Mouse (Mus musculus): ENCODE measurements around the gene Gpr143.
"Not testable (repeated sequence)": the region's sequence is repeated elsewhere in the genome, so short reads cannot be mapped to it uniquely, and the experiment has no call there.

Gene Gpr143

GRCm38 (mm10) chrX:152781720-152782403 is at the start of gene Gpr143:
Gene Gpr143 (plus strand): TSS chrX:152781921.
- in situ Hi-C loops (cut with MboI; ENCODE audit: low sequenced_read_pairs): no loop called here

GRCm38 (mm10) chrX:152735283-152735682 is 46.4 kb upstream of the Gpr143 start:
- in situ Hi-C loops (cut with MboI; ENCODE audit: low sequenced_read_pairs): no loop called here

- in situ Hi-C loops (cut with MboI; ENCODE audit: low sequenced_read_pairs): no loop called here
These were observed 43.5 kb upstream of the Gpr143 start for GRCm38 (mm10) chrX:152738191-152738590.

GRCm38 (mm10) chrX:152738759-152739368 is 42.9 kb upstream of the Gpr143 start:
- in situ Hi-C loops (cut with MboI; ENCODE audit: low sequenced_read_pairs): no loop called here

GRCm38 (mm10) chrX:152743642-152744041 is 38.1 kb upstream of the Gpr143 start:
- in situ Hi-C loops (cut with MboI; ENCODE audit: low sequenced_read_pairs): no loop called here

- in situ Hi-C loops (cut with MboI; ENCODE audit: low sequenced_read_pairs): no loop called here
These were observed 35.8 kb upstream of the Gpr143 start for GRCm38 (mm10) chrX:152745925-152746324.

- in situ Hi-C loops (cut with MboI; ENCODE audit: low sequenced_read_pairs): no loop called here
These were observed 25.9 kb upstream of the Gpr143 start for GRCm38 (mm10) chrX:152755819-152756218.

GRCm38 (mm10) chrX:152756293-152756692 is 25.4 kb upstream of the Gpr143 start:
- in situ Hi-C loops (cut with MboI; ENCODE audit: low sequenced_read_pairs): no loop called here

- in situ Hi-C loops (cut with MboI; ENCODE audit: low sequenced_read_pairs): no loop called here
These were observed 19.3 kb upstream of the Gpr143 start for GRCm38 (mm10) chrX:152762437-152762836.

GRCm38 (mm10) chrX:152762855-152763254 is 18.9 kb upstream of the Gpr143 start:
- in situ Hi-C loops (cut with MboI; ENCODE audit: low sequenced_read_pairs): no loop called here

- in situ Hi-C loops (cut with MboI; ENCODE audit: low sequenced_read_pairs): no loop called here
These were observed 17.6 kb upstream of the Gpr143 start for GRCm38 (mm10) chrX:152764171-152764570.

GRCm38 (mm10) chrX:152768891-152769599 is 12.7 kb upstream of the Gpr143 start, which contains the start of gene Shroom2:
Gene Shroom2 (minus strand): TSS chrX:152769465.
- in situ Hi-C loops (cut with MboI; ENCODE audit: low sequenced_read_pairs): no loop called here

GRCm38 (mm10) chrX:152769600-152770157 is 12.0 kb upstream of the Gpr143 start:
- in situ Hi-C loops (cut with MboI; ENCODE audit: low sequenced_read_pairs): no loop called here

- in situ Hi-C loops (cut with MboI; ENCODE audit: low sequenced_read_pairs): no loop called here
These were observed 6.4 kb downstream of the Gpr143 start for GRCm38 (mm10) chrX:152788129-152788528.

GRCm38 (mm10) chrX:152788611-152789010 is 6.9 kb downstream of the Gpr143 start:
- in situ Hi-C loops (cut with MboI; ENCODE audit: low sequenced_read_pairs): no loop called here

- in situ Hi-C loops (cut with MboI; ENCODE audit: low sequenced_read_pairs): no loop called here
These were observed 23.6 kb downstream of the Gpr143 start for GRCm38 (mm10) chrX:152805317-152805716.

GRCm38 (mm10) chrX:152813339-152813738 is 31.6 kb downstream of the Gpr143 start:
- in situ Hi-C loops (cut with MboI; ENCODE audit: low sequenced_read_pairs): no loop called here

GRCm38 (mm10) chrX:152818996-152819395 is 37.3 kb downstream of the Gpr143 start:
- in situ Hi-C loops (cut with MboI; ENCODE audit: low sequenced_read_pairs): no loop called here

GRCm38 (mm10) chrX:152831003-152831550 is 49.4 kb downstream of the Gpr143 start:
- in situ Hi-C loops (cut with MboI; ENCODE audit: low sequenced_read_pairs): not testable (repeated sequence)

GRCm38 (mm10) chrX:152834940-152835339 is 53.2 kb downstream of the Gpr143 start:
- in situ Hi-C loops (cut with MboI; ENCODE audit: low sequenced_read_pairs): not testable (repeated sequence)

- in situ Hi-C loops (cut with MboI; ENCODE audit: low sequenced_read_pairs): no loop called here
These were observed 73.5 kb downstream of the Gpr143 start for GRCm38 (mm10) chrX:152855076-152855772.

All from CH12F3 (cell line).